Mouse (Mus musculus) right cerebral cortex, adult 18-20 months (tissue): Measurements from ENCODE around the gene G6pc.
"Not testable (repeated sequence)": the region's sequence is repeated elsewhere in the genome, so short reads cannot be mapped to it uniquely, and the experiment has no call there.

Experiments used
- DNase-seq: peaks from one replicate; pipeline ENCODE4 v3.0.0; 2022; ENCODE audit warnings: mixed read lengths

Gene G6pc

DNA sequence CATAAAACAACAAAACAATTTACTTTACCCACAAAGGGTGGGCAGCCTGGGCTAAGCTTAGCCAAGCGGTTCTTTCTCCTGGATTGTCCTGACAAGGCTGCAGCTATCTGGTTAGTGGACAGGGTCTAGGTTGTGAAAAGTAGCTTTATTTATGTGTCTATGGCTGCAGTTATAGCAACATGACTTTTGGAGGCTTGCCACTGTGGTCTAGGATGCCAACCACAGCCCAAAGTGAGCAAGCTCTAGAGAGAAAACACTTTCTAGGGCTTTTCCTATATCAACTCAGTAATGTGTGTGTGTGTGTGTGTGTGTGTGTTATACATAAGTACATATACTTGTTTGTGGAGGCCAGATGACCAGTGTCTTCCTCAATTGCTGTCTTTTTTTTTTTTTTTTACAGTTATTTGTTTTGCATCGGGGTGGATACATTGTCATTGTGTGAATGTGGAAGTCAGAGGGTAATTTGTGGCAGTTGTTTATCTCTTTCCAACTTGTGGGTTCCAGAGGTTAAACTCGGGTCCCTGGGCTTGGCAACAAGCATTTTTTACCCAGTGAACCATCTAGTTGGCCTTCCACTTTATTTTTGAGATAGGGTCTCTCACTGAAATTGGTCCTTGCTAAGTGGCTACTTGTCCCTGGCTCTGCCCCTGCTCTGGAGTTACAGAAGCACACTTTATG lies 9.7 kb upstream of the G6pc start:
- DNase-seq = no peak

GRCm38 (mm10) chr11:101359776-101360175 lies 7.6 kb upstream of the G6pc start:
- DNase-seq = no peak

DNA sequence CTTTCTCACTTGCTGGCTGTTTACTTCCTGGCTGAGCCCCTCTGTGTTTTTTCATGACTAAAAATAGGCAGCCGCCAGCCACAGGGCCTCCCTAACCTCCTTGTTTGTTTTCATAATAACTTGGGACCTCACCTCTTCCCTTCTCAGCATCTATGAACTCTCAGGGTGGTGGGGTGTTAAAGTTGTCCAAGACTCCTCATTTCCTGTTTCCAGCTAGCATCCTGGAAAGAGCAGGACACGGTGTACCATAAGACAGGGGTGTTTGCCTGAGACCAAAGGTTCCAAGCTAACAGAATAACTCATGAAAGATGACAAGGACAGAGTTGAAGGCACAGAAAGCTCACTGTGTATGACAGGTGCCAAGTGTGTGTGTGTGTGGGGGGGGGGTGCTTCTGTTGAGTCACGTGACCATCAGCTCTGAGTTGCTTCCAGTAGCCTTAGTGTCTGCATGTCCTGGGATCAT lies 6.7 kb upstream of the G6pc start:
- DNase-seq = no peak

DNA sequence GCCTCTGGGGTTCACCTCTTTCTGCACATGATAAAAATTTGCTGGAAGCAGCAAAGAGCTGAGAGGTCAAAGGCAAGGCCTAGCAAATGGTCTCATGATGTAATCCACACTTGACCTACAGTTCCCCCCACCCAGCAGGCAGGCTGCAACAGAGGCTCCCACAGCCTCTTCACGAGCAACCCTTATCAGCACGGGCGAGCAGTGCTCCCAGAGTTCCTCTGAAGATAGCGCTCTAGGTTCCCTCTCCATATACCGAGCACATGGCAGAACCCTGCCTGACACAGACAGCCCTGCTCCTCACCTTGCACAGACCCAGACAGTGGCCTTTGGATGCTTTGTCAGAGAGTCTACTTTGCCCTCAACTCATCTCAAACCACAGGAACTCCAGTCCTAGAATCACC lies 2.8 kb upstream of the G6pc start:
- DNase-seq = no peak

- DNase-seq = no peak
These were observed 2.8 kb downstream of the G6pc start for GRCm38 (mm10) chr11:101370141-101370540.

DNA sequence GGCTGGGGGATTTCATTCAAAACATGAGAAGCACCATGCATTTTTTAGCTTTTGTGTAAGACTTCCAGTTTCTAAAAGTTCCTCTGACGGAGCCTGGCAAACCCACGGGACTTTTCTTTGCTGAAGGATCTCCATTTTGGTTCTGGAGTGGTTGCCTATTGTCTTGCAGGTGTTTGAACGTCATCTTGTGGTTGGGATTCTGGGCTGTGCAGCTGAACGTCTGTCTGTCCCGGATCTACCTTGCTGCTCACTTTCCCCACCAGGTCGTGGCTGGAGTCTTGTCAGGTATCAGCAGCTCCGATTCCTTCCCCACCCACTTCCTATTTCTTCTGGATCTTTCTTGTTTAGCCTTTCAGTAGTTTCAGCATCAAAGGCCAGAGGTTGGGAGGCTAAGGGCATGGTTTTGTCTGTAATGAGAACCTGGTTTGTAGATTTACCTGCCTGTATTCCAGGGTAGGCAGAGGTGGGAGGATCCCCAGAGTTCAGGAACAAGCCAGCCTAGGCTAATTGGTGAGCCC lies 7.1 kb downstream of the G6pc start:
- no peak for DNase-seq

DNA sequence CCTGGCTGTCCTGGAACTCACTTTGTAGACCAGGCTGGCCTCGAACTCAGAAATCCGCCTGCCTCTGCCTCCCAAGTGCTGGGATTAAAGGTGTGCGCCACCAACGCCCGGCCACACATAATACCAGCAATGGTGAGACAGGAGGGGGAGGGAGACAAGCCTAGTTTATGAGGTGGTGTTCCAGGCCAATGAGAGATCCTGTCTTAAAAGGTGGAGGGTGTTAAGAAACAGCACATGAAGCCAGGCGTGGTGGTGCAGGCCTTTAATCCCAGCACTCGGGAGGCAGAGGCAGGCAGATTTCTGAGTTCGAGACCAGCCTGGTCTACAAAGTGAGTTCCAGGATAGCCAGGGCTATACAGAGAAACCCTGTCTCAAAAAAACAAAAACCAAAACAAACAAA lies 10.8 kb downstream of the G6pc start:
- DNase-seq = not testable (repeated sequence)

DNA sequence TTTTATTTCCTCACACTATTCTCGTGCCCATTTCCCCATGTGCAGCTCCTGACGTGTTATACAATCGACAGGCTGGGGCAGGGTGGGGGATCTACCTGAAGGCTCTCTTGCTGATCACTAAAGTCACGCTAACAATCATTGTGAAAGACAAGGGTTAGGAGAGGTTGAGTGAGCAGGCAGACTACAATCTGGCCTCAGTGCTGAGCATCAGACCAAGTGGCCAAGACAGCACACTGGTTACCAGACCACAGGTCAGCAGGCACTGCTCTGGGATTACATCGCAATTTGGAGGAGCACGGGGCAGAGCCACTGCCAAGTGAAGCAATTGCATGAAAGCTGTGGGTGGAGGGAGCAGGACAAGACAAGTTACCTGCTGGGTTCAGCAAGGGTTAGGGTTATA lies 11.6 kb downstream of the G6pc start:
- DNase-seq = no peak

GRCm38 (mm10) chr11:101381817-101382216 lies 14.5 kb downstream of the G6pc start:
- DNase-seq = no peak

DNA sequence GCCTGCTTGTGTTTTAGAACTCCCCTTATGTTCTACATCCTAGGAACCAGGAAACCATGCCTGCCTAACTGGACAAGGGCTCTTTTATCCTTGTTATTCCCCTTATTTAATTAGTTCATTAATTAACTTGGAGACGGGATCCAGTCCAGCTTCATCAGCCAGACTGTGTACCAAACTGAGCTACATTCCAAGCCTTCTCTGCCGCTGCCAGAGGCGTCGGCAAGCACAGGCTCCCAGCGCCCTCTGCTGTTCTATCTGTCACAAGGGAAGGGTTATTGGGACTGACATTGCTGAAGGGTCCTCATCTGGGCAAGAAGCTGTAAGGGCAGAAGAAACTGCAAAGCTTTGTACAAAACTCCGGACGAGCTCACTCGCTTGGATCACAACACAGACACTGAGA lies 27.7 kb downstream of the G6pc start:
- peak; percentile 72 for DNase-seq

GRCm38 (mm10) chr11:101415306-101415705 lies 47.9 kb downstream of the G6pc start:
- DNase-seq = no peak

GRCm38 (mm10) chr11:101416433-101417100 lies 49.2 kb downstream of the G6pc start:
- no peak for DNase-seq

GRCm38 (mm10) chr11:101417101-101417855 lies 49.9 kb downstream of the G6pc start, which contains the start of gene Aarsd1:
Gene Aarsd1 (minus strand): TSS chr11:101417615.
- DNase-seq = peak; percentile 90

DNA sequence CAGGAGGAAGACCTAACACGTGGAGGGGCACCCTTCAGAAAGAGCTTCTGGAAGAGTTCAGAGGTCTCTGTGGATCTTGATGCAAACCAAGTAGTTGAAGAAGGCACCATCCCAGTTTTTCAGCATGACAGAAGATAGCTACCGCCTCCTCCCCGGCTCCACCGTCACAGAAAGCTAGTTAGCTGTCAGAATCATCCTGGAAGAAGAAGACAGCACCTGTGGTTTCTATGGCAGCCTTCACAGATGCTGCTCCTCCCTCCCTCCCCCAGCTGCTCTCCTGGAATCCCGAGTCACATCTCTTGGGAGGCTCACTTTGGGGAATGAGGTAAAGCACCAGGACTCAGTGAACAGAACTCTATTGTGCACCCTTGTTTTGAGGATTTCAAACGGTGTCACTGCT lies 51.6 kb downstream of the G6pc start:
- peak; percentile 70 for DNase-seq

DNA sequence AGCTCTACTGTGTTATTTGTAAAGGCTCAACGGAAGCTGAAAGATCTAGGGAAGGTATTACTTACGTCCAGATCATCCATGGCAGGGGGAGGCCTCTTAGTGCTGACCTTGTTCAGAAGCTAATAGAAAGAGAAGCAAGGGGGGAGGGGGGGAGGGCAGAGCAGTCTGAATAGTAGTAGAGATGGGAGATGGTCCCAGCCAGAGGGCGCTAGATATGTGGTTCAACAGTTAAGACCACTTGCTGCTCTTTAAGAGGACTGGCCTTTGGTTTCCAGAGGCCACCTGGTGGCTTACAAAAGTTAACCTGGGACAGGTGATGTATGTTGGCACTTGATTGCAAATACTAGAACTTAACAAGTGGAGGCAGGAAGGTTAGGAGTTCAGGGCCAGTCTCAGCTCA lies 52.2 kb downstream of the G6pc start:
- DNase-seq = no peak

- DNase-seq = no peak
These were observed 52.8 kb downstream of the G6pc start for GRCm38 (mm10) chr11:101420148-101420547.

DNA sequence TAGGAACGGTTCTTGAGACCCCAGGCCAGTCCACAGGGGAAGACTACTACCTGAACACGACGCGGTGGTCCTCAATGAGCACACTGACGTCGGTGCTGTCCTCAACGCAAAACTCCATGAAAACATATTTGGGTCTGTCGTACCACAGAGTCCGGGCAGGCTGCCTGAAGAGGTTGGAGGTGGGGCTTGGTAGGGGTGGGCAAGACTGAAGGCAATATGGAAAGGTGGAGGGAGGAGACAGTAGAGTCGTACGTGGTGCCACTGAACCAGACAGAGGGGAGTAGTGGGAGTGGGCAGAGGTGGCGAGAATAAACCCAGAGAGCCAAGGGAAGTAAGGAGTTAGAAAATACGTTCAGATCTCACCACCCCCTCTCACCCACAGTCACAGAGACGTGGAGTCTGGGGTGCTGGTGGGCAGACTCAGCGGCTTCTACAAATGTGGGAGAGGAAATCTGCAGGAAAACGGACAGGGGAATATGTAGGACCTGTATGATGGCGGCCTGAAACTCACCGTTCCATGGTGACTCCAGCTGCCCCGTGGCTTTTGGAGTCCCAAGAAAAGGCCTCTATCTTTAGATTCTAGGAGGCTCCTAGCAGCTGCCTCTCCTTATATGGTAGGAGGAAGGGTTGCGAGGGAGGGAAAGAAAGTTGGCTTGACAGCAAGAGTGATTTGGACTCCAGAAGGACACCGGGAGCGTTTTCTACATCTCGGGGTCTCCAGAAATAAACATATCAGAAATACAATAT lies 56.9 kb downstream of the G6pc start, which contains the start of gene Gm27029:
Gene Gm27029, minus strand, starts transcription at position 692 of the 747 bp plus-strand sequence.
- DNase-seq = peak; percentile 63

GRCm38 (mm10) chr11:101424925-101425813 lies 57.8 kb downstream of the G6pc start, which contains the start of the genes Rundc1 and Ptges3l:
Gene Rundc1 (plus strand): TSS chr11:101425085.
Gene Ptges3l (minus strand): TSS chr11:101425333.
- peak; percentile 98 for DNase-seq

- DNase-seq = no peak
These were observed 58.8 kb downstream of the G6pc start for GRCm38 (mm10) chr11:101426165-101426564.
